Mouse (Mus musculus) gastrocnemius, postnatal 10 days (tissue): ENCODE data around the gene 1190005I06Rik. TPM values are rescaled to one million over a fixed set of nuclear protein-coding genes. Genes with fewer than 3 reads are reported as not detected.
A peak's percentile ranks its signal among the peaks of the same experiment; 100 is the strongest.

Experiments used
- DNase-seq: peaks from one replicate; pipeline ENCODE4 v3.0.0; 2021; ENCODE audit warnings: mixed read lengths
- long read RNA-seq, 2 experiments: library from polyadenylated mRNA; stranded (forward); transcript quantifications; one replicate each; pipeline ENCODE4 v2.0.0; 2021
- total RNA-seq, 2 experiments: library from RNA; stranded (reverse); gene quantifications; 2 replicates each; pipeline ENCODE4 v1.2.3; 2021

Gene 1190005I06Rik
- total RNA-seq: 1 to 10 TPM in 1 of 2 experiments, under 1 TPM in 1; 0.65 to 1.3 TPM
- long read RNA-seq, experiment 1, partial matches to known transcripts: 0 of 1 reads
- long read RNA-seq, experiment 1, other reads (novel, unspliced or antisense): 0 of 1 reads
- long read RNA-seq, experiment 2: 0 reads

DNA sequence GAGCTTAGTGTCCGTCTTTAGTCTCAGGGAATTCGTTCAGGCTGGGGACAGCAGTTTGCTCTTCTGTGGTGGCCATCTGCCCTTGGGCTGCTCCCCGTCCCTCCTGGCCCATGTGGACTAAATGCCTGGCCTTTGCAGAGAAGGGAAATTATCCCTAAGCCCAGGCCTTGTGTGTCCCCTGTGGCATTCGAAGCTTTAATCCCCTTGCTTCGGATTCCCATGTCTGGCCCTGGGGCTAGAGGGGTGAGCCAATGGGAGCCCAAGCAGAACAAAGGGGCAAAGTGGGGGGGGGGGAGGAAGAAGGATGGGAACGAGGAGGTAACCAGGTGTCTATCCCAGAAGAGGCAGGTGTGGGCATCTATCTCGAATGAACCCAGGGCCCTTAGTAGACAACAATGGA, at the start of gene 1190005I06Rik:
1190005I06Rik (minus strand) TSS at position 101 of the 400 bp plus-strand sequence.
- no peak for DNase-seq

DNA sequence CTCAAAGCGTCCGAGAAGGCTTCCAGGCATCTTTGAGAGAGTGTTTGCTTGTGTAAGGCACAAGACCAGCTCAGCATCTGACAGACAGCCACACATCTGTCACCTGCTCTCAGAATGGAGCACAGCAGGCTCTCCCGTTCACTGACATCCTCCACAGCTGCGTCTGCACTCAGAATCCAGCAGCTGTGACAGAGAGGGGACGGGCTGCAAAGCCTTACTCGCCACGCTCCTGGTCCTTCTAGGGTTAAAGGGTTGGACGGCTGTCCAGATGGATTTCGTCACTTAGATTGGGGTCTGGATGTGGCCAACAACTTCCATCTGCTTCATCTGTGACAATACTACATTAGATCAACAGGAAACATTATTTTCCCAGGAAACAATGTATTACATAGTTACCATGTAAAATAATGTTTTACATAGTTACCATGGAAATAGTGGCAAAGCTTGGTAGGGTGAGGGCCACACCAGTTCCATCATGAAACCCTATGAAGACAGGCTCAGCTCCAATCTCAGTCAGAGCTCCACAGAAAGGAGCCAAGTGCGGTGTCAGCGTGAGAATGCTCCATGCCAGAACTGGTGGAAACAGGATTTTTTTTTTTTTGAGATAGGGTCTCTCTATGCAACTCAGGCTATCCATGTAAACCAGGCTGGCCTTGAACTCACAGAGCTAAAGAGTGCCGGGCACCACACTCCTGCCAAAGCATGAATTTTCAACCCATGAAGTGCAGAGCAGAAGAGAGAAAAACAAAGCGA, 49.1 kb upstream of the 1190005I06Rik start:
- DNase-seq: no peak

DNA sequence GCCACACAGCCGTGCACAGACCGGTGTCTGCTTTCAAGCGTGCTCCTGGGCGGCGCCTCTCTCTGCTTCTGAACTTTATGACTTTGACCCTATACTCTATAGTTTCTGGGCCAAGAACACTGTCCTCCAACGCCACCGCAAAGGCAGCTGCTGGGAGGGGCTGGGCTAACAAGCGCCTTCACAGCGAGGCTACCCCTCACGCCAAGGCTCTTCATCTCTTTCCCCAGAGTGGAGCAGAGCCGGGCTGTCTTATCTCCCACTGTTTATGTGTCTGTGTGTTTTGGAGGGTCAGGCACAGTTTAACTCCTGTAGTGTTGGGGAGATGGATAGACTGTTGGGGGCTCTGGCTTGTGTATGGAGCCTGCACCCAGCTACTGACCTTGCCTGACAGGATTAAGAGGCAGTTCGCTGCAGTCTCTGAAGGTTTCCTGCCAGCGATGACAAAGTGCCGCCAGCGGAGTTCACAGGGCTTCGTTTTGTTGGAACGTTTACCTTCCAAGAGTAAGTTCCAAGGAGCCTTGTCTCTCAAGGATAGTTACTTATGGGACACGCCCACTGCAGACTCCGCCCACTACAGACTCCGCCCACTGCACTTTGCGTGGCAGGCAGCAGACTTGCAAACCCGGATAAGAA, 46.5 kb upstream of the 1190005I06Rik start:
- DNase-seq: no peak

DNA sequence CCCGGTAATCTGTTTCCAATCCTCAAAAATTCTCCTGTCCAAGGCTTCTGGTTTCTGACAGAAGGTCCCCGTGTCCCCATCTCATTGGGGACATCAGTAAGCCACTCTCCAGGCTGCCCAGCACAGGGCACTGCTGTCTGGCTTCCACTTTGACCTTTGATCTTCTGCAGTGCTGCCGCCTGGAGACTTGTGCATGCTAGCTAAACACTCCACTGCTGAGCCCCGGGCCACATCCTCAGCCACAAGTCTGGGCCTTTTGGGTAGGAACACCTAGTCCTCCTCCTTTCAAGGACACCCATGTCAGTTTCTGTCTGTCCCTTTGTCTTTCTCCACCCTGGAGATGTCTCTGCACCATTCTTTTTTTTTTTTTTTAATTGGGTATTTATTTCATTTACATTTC, 45.5 kb upstream of the 1190005I06Rik start:
- DNase-seq: no peak

DNA sequence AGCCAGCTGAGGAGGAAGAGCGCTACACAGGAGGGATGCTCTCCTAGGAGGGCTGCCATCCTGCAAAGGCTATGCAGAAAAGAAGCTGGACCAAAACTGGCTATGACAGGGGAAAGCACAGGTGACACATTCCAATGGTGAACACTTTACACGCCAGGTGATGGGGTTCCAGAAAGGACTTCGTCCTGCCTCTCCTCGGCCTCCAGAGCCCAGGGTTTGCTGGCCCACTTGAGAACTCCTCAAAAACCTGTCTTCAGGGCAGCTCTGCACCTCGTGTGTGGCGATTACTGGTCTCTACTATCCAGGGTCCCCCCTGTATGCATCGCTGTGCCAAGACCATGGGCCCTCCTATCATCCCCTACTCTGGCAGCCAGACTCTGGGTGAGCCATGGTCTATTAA, 41.1 kb upstream of the 1190005I06Rik start:
- DNase-seq: no peak

DNA sequence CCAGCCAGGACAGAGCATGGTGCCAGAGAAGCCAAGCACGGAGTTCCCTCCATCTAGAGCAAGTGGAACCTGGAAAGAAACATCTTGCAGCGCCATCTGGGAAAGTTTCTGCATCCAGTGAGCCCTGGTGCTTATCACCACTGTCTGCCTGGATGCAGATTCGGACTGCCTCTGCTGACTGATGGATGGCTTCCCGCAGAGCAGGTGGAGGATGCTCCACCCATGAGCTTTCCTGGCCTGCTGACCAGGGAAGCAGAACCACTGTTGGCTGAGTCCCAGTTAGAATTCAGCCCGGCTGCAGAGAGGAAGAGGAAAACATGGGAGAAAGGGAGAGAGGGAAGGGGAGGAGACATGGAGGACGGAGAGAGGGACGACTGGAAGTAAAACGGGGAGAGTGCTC, 40.4 kb upstream of the 1190005I06Rik start:
- DNase-seq: no peak

DNA sequence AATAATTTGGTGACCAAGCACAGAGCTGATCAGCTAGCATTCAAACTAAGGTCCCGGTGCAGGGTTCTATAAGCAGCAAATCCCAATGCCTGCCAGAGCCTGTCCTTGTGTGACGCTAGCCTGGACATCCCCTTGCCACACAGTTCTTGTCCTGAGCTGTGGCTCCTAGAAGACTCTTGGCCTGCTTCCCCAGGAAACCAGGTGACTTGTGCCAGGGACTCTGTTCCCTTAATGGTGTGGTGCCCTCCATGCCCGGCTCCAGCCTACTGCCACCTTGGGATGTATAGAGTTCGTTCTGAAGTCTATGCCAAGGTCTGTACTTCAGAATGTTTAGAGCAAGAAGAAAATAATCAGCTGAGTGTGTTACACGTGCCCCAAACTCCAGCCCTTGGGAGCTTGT, 39.1 kb upstream of the 1190005I06Rik start:
- no peak for DNase-seq

DNA sequence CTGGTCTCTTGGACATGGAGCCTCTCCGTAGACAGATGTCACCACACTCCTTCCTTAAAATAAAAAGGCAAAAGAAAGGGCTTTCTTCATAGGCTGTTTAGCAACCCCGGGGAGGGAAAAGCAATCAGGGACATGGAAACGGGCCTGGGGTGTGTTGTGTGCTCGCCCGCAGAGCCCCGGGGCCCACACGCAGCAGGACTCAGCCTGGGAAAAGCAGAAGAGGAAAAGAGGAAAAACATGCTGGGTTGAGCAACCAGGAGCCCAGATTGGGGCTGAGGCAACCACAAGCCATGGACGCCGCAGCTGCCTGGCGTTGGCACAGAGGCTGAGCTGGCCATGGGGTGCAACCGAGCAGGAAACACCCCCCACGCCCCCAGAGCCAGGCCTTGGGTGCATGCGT, 38.6 kb upstream of the 1190005I06Rik start:
- no peak for DNase-seq

DNA sequence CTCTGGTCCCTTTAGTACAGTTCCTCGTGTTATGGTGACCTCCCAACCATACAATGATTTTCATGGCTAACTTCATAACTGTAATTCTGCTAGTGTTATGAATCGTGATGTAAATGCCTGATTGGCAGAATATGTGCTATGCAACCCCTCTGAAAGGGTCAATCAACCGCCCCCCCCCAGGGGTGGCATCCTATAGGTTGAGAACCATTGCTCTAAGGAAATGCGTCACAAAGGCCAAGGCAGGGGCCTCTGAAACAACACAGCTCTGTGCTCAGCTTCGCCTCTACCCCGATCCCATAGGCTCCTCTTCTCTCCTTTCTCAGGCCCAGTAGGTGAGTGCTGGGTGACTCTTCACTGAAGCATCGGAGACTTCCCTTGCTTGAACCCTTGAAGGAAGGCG, 38.2 kb upstream of the 1190005I06Rik start:
- DNase-seq: no peak

DNA sequence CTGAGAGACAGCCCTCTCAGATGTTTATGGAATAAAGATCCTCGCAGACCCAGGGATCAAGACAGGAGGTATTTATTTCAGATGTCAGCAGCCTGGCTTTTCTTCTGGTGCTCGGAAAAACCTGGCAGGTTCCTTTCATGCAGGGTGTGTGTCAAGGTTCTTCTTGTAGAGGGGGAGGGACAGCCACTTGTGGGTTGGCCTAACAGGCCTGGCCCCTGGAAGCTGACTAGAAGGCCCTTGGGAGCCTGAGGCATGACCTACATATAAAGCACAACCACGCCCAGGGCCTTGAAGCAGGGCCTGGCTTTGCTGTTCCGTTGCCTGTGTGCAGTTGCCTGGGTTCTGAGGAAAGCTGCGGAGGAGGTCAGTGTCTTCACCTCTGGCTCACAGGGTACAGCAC, 37.7 kb upstream of the 1190005I06Rik start:
- peak; percentile 44 for DNase-seq

DNA sequence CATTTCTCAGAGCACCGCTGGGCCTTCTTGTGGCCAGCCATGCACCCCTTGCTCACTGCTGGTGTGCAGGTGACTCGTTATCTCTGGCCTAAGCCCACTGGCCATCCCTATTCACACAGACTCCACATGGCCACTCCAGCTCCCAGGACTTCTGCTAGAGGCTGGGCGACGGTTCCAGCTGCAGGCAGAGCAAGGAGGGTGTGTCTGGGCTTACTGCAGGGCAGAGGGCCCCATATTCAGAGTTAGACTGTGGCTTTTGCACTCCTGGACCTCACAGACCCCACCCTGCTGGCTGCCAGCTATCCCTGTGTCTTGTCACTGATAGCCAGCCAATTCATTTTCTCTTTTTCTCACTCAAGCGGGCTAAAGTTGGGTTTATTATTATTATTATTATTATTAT, 36.6 kb upstream of the 1190005I06Rik start:
- no peak for DNase-seq

DNA sequence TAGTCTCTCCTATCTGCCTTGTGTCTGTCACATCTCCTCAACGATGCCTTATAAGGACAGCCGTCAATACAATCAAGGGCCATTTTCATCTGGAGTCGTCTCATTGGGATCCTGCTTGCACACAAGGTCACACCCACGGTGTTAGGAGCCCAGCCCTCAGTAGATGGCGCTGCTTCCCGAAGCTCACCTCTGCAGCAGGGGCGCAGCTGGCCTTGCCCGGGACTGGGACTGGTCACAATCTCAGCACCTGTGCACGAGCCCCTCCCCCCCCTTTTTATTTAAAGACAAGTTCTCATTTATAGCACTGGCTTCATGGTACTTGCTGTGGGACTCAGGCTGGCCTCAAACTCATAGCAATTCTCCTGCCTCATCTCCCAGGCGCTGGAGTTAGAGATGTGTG, 36.2 kb upstream of the 1190005I06Rik start:
- peak; percentile 78 for DNase-seq

DNA sequence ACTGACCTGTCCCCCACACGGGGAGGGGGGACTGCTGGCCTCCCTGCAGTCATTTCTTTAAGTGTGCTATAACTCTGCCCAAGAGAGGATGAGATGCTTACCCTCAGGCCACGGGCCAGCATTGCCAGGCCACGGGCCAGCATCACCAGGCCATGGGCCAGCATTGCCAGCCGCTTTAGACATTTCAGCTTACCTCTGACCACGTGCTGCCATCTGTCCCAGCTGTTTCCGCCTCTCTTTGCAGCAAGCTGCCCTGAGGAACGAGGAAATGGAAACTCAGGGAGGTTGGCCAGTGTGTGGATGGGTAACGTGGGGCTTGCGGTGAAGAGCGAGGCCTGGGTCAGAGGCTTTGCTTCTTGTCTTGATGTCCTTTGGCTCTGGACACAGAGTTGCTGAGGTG, 33.7 kb upstream of the 1190005I06Rik start:
- DNase-seq: no peak

DNA sequence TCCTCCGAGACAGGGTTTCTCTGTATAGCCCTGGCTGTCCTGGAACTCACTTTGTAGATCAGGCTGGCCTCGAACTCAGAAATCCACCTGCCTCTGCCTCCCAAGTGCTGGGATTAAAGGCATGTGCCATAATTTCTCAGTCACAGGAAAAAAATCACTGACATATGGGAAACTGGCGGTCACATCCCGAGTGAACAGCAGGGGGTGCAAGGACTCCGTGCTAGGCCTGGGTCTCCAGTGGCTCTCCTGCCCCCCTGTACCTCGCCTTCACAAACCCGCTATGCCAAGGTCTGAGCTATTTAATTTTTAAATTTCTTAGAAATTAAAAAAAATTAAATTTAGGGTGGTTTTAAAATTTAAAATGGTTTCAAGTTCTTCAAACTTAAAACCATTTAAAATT, 33.0 kb upstream of the 1190005I06Rik start:
- DNase-seq: peak; percentile 56

DNA sequence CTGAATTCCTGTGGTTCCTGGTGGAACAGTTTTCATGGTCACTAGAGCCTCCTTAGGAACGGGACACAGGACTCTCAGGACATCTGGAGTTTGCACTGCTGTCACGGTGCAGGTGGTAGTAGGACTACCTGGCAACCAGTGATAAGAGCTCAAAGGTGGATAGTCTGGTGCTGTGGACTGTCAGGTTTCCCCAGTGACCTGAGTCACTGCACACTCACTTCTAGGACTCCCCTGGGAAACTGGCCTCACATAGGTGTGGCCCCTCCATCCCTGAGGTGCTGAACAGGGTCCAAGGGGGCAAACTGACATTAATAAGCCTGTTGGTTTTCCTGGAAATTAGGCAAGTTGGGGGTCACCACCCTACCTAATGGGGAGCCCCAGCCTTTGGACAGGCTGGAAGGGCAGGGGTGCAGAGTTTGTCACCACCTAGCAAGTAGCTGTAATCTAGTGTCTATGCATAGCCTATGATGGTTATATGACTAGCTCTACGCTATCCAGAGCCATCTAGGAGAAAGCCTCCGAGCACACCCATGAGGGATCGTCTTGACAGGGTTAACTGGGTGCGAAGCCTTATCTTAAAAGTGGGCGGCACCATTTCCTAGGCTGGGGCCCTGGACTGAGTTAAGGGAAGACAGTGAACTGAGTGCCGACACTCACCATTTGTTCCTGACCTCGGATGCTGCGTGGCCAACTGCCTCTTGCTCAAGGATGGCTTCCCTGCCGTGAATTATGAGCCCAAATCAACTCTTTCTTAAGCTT, 32.4 kb upstream of the 1190005I06Rik start:
- DNase-seq: no peak

DNA sequence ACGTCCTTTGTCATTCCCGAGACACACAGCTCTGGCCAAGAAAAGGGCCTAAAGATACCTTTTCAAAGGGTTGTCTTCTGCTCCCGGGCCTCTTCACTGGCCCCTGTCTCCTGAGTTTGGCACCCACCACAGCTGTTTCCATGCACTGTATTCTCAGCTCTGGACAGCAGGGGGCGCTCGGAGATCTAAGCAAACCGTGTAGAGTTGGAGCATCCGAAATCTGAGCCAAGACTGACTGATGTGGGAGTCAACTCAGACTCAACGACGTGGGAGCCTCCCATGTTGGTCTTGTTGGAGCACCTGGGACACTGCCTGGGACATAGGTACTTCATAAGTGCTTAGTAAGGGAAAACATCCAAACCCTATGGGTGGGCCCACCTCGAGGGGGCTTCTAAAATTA, 31.0 kb upstream of the 1190005I06Rik start:
- peak; percentile 94 for DNase-seq

DNA sequence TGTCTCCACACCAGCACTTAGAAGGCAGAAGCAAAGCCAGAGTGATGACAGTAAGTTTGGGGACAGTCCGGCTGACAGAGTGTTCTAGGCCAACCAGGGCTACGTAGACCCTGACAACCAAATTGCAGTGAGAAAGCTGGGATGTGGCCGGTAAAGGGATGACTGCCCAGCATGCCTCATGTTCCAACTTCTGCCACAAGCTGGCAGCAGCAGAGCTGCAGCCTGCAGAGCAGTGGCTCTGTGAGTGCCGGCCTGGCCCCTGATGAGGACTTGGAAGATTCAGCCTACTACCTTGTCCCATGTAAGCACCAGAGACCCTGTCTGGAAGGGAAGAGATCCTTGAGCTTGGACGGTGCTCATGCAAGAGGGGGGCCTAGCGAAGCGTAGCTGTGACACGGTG, 28.3 kb upstream of the 1190005I06Rik start:
- no peak for DNase-seq

DNA sequence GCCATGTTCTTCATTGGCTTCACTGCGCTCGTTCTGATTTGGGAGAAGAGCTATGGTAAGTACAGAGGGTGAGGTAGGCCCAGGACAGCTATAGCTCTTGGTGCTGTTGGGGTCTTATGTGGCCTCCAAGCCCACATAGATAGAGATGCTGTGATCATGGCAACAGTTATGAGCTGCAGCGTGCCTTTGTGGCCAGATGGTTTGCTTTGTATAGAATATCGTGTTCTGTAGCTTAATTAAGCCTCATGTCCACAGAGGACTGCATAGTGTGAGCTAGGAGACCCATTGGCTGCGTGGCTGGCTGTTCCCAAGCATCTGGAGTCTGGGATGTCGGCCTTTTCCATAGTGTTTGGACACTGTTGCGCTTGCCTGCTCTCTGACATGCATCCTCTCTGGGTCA, 25.9 kb upstream of the 1190005I06Rik start:
- no peak for DNase-seq

DNA sequence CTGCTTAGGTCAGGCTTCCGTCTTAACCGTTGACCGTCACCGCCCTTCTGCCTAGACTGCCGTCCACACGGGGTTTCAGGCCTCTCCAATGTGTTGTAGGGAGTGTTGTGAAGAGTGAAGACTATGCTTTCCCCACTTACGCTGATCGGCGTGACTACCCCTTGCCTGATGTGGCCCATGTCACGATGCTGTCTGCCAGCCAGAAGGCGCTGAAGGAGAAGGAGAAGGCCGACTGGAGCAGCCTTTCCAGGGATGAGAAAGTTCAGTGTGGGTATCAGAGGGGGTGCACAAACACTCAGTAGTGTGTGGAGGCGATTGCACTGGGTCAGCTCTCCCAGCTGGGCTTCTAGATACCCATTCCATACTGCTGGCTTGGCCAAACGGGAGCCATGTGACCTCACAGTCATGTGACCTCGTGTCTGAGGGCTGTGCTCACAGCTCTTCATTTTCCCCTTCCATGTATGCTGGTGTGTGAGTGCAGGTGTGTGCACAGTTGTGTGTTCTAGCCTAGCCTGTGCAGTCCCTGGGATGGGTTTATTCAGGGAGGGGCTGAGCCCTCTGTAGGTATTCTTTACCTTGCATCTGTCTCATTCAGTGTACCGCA, 25.3 kb upstream of the 1190005I06Rik start:
- no peak for DNase-seq

DNA sequence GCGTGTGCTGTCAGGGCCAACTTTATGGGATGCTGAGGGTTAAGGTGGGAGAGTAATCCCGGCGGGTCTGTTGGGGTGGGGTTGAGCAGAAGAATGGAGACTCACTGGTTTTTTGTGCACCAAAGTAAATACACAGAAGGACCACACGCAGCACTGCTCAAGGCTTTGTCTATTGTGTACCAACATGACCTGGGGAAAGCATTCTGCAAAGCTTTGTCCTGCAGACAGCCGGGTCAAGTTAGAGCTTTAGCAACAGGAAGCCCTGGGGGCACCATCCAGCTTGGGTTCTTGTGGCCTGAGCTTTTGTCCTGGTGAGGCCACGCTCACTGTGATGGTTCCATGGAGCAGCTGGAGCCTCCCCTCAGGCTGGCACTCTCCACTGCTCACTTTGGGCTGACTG, 24.3 kb upstream of the 1190005I06Rik start:
- DNase-seq: no peak

DNA sequence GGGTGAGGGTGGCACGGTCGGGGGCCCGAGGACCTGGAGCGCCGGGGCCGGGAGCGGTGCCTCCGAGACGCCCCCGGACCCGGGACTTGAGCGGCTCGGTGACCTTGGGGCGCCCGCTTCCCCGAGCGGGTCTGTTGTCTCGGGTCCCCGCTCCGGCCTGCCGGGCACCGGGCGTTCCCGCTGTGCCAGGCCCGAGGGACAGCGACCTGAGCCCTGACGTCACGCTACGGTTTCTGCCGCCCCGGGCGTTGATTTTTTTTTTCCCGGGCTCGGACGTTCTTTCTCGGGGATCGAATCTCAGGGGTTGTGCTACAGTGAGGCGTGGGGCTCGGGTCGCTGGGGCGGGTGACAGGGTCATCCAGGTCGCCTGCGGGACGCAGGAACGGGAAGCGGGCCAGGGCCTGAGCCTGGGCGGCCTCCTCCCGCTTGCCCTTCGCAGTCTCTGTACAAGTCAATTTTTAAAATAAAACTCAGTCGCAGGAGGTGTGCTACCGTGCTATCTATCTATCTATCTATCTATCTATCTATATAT, 21.0 kb upstream of the 1190005I06Rik start, which contains the start of gene Emc8:
Emc8 (minus strand) TSS at position 200 of the 532 bp plus-strand sequence.
- DNase-seq: peak; percentile 55
